Mouse (Mus musculus) mouse trophoblast stem cell (cell line): Measurements from ENCODE around the gene C2.

ENCODE experiments used
- in situ Hi-C, 2 experiments: fragments of 300-500 bp; cut with MseI, MboI; formaldehyde crosslinking; loops; 2 replicates in 1 of 2; 3 replicates in 1 of 2; pipeline ENCODE4 v1.15.1; 2025

Gene C2

GRCm38 (mm10) chr17:34881166-34881565, 16.9 kb downstream of the C2 start:
- in situ Hi-C loops = no loop called here

DNA sequence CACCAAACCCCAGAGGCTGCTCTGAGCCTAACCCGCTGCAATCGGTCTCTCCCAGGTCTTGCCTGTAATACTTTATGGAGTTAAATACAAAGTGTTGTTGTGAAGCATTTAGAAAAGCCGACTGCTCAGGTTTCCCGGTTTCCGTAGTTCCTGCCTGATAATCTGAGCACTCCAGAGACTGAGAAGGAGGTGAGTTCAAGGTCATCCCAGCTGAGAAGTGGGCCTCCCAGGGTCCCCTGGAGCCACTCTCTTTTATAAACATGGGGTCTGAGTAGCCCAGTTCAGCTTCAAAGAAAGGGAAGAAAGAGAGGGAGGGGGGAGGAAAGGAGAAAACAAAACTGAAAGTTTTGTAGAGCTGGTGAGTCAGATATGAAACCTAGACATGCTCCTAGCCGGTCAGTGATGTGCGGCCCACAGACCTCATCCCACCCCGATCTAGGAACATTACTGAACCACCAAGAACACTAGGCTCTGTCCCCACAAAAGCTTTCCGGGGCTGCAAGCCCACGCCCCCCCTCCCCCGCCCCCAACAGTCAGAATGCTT, 18.7 kb downstream of the C2 start, which contains the start of gene Zbtb12:
Gene Zbtb12, plus strand, starts transcription at position 148 of the 544 bp plus-strand sequence.
- in situ Hi-C loops = no loop called here

GRCm38 (mm10) chr17:34874321-34874720, 23.7 kb downstream of the C2 start:
- in situ Hi-C loops = no loop called here

DNA sequence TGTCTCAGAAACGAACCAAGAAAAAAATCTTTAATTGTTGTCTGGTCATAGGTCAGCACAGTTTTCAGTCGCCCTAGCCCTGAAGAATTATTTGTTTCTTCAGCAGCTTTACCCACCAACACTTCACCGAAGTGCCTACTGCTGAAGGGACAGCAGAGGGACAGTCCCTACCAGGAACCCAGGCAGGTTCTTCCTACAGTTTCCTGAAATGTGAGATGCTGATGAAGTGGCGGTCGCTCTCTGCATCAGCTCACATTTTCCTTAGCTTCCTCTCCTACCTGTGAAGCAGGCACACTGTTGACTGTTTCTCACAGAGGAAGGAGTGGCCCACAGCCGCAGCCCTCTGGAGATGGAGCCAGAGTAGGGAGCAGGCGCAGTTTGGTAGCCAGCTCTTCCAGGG, 32.1 kb downstream of the C2 start:
- in situ Hi-C loops = no loop called here

DNA sequence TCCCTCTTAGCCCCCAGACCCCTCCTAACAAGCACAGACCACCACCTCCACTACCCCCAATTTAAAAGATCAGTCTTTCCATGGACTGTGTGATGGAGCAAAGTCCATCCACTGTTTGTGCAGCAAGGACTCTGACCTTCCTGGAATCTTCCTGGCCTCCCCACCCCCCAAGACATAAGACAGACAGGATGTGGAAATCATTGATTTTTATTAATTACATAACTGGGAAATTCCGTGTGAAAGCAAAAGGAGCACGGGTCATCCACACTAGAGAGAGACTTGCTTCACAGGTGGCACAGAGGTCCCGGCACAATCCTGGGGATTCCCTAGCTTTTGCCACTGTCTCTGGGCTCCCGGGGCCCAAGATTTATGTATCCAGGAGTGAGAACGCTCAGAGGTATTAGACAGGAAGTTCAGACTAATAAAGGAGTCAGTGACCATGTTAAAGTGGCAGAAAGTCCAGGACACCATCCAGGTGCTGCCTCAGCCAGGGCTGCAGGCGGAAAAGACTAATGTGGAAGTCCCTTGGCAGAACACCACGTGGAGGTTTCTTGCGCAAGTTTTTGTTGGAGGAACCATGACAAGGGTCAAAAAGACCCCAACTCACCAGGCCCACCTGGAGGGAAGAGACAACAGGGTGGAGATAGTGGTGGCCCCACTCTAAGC, 35.5 kb downstream of the C2 start, which contains the start of gene Cfb:
Gene Cfb, minus strand, starts transcription at position 103 of the 666 bp plus-strand sequence.
- in situ Hi-C loops = no loop called here

GRCm38 (mm10) chr17:34861704-34862415, 36.2 kb downstream of the C2 start:
- in situ Hi-C loops = no loop called here

GRCm38 (mm10) chr17:34860514-34860913, 37.6 kb downstream of the C2 start:
- in situ Hi-C loops = no loop called here

- in situ Hi-C loops = no loop called here
These were observed 39.4 kb downstream of the C2 start for GRCm38 (mm10) chr17:34858670-34859069.

- in situ Hi-C loops = no loop called here
These were observed 42.2 kb downstream of the C2 start for GRCm38 (mm10) chr17:34855825-34856224.

DNA sequence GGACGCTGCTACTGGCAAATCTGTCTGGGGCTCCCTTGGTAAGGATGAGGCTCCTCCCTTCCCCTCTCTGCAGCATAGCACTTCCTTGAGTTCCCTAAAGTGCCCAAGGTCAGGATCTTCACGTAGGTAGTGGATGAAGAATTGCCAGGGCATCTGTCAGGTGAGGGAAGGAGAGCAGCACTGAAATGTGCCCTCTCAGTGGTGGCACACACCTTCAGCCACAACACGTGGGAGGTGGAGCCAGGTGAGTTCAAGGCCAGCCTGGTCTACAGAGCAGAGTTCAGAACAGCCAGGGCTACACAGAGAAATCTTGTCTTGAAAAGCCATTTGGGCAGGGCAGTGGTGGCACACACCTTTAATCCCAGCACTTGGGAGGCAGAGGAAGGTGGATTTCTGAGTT, 43.3 kb downstream of the C2 start:
- in situ Hi-C loops = no loop called here

DNA sequence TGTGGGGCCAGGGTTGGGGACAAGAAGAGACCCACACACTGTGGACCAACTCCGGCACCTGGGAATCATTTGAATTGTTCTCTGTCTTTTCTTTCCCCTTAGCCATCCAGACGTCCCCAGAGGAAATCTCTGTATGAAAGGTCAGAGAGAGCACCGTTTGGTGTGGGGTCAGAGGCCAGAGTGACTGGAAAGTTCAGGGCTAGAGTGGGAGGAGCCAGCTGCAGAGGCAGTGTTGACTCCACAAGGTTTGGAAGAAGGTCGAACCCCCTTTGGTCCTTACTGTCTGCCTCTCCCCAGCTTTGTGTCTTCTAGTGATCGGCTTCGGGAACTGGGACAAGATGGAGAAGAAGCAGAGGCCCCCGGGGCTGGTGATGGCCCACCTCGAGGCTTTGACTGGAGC, 44.6 kb downstream of the C2 start:
- in situ Hi-C loops = no loop called here

- in situ Hi-C loops = no loop called here
These were observed 47.4 kb downstream of the C2 start for GRCm38 (mm10) chr17:34850517-34851125.

- in situ Hi-C loops = no loop called here
These were observed 48.1 kb downstream of the C2 start, which contains the start of the genes Skiv2l and Nelfe for GRCm38 (mm10) chr17:34849722-34850516. Gene Skiv2l, minus strand, starts transcription at chr17:34850210. Gene Nelfe, plus strand, starts transcription at chr17:34850391.

DNA sequence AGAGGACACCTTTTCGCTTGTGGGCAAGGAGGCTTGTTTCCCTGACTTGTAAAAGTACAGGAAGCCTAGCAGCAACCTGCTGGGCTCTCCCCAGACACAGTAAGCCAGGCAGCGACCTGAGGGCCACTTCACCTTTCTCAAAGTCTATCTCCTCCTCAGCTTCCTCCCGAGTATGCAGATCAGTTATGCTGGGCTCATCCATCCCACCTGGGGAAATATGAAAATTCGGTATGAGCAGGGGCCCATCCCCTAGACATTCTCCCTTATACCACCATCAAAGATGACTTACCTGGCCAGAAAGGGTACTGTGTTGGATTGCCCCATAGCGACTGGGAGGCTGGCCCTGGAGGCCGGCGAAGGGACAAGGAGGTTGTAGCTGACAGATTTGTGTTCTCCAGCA, 50.5 kb downstream of the C2 start:
- in situ Hi-C loops = no loop called here

DNA sequence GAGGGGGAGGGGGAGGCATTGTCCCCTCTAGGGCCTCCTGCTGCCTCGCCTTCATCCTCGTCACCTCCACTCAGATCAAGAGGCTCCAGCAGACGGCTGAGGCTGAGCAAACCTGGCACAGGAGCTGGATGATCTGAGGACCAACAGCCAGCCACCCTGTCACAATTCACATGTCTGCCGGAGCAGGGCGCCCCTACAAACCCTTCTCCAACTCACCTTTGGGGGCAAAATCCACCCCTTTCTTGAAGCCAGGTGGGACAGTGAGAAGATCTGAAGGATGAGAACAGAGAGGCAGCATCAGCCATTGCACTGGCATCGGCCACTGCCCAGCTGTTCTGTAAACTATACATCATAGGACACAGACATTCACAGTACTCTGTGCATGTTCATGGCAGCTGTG, 50.9 kb downstream of the C2 start:
- in situ Hi-C loops = no loop called here

DNA sequence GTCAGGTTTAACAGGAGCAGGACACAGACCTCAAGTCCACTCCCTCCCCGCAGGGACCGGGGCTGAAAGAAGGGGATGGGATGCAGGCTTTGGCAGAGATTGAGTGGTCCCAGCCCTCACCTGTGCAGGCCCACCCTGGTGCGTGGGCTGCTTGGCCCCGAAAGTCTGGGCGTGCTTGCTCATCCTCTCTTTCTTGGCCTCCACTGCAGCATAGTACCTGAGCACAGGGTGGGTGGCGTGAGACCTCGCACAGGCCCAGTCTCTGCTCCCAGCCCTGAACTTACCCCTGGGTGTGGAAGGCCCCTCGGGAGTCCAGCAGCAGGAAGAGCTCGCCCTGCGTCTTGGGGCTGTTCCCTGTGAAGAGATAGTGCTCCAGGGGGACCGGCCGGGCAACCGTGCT, 53.2 kb downstream of the C2 start:
- in situ Hi-C loops = no loop called here

DNA sequence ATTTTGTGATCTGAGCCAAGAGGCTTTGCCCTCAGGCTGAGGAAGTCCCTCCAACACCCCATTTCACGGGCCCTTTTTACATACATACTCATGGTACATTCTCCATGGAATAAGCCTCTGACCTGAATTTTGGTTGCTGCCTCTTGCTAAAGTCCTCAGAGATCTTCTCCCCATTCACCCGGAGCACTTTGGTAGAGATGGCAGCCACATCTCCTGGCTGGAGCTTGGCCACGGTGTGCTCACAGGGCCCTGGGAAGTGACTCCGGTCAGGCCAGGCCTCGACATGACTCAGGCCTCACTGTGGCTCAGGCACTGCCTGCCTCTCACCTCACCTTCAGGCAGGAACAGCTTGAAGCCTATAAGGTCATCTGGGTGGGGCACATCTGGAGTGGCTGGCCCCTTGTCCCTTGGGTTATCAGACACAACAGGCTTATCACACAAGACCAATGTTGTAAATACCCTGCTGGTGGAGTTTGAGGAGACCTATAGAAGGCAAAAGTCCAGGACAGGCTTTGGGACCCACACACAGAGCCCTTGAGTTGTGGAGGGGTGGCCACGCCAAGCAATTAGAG, 57.2 kb downstream of the C2 start:
- in situ Hi-C loops = no loop called here

GRCm38 (mm10) chr17:34838785-34839184, 59.3 kb downstream of the C2 start:
- in situ Hi-C loops = no loop called here

GRCm38 (mm10) chr17:34837464-34838324, 60.4 kb downstream of the C2 start:
- in situ Hi-C loops = no loop called here

DNA sequence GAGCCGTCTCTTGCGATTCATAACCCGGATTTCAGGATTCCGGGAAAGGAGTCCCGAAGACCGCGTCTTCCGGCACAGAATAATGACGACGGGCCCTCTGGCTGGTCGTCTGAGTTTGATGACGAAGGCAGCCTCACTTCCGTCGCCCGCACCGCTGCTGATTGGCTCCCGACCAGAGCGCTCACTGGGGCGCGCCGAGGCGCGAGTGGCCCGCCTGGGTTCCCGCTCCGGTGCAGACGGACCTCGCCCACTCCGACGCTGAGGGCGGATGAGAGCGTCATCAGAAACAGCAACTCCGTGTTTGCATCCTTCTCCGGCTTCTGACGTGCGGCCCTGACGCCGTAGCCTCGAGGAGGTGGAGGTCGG, 61.2 kb downstream of the C2 start, which contains the start of the genes Stk19 and Dxo:
Gene Stk19, minus strand, starts transcription at position 90 of the 366 bp plus-strand sequence.
Gene Dxo, plus strand, starts transcription at position 164 of the 366 bp plus-strand sequence.
- in situ Hi-C loops = no loop called here
